Mouse (Mus musculus): Measurements from ENCODE around the gene Kremen1. TPM values are rescaled to one million over a fixed set of nuclear protein-coding genes. Genes with fewer than 3 reads are reported as not detected.

Gene Kremen1
- polyA plus RNA-seq, 1 experiment from 2014 or later = 7.7 TPM

DNA sequence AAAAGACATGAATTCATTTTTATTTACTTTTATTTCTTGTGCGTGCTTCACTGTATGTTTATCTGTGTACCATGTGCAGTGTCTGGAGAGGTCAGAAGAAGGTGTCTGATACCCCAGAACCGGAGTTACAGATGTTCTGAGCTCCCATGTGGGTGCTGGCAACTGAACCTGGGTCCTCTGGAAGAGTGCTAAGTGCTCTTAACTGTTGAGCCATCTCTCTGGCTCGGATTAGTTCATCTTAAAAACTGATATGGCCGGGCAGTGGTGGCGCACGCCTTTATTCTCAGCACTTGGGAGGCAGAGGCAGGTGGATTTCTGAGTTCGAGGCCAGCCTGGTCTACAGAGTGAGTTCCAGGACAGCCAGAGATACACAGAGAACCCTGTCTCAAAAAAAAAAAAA lies 18.1 kb downstream of the Kremen1 start:
- peaks cover 11% of the 10 kb centered on the region for H3K36me3 ChIP-seq
- H3K27me3 ChIP-seq = no peaks in the 10 kb centered on the region
- no peak overlapping the region for H3K4me2 ChIP-seq
- no peak overlapping the region for H3K4me3 ChIP-seq
- WGBS = 95% methylated on average over 7 of the region's 7 CpGs
- ATAC-seq (ENCODE audit: low read depth) = no peak
- peaks cover 32% of the 10 kb centered on the region for H3K4me1 ChIP-seq (replicated peaks)
- H3K27ac ChIP-seq (replicated peaks) = no peak overlapping the region
- no peaks in the 10 kb centered on the region for H3K9me3 ChIP-seq
- H3K9ac ChIP-seq = no peak overlapping the region

DNA sequence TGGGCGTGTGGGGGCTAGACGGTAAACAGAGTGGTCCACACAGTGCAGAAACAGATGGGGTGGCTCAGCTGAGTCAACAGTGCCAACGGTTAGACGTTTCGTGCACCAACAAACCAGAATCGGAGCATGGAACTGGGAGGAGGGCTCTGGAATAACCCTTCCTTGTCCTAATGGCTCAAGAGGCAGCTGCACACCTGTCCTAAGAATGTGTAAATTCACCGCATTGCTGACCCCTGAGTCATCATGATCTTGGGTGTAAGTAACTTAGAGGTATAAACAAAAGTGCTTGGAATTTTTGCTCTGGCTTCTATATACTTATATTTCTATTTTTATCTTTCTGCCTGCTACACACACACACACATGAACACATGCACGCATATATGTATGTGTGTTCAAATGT lies 19.2 kb downstream of the Kremen1 start:
- H3K9ac ChIP-seq = no peak overlapping the region
- H3K9me3 ChIP-seq = no peaks in the 10 kb centered on the region
- ATAC-seq (ENCODE audit: low read depth) = no peak
- H3K36me3 ChIP-seq = peaks cover 22% of the 10 kb centered on the region
- H3K4me3 ChIP-seq = no peak overlapping the region
- H3K4me1 ChIP-seq (replicated peaks) = peaks cover 32% of the 10 kb centered on the region
- WGBS = 85% methylated on average over 8 of the region's 8 CpGs
- H3K4me2 ChIP-seq = no peak overlapping the region
- H3K27me3 ChIP-seq = no peaks in the 10 kb centered on the region
- no peak overlapping the region for H3K27ac ChIP-seq (replicated peaks)

DNA sequence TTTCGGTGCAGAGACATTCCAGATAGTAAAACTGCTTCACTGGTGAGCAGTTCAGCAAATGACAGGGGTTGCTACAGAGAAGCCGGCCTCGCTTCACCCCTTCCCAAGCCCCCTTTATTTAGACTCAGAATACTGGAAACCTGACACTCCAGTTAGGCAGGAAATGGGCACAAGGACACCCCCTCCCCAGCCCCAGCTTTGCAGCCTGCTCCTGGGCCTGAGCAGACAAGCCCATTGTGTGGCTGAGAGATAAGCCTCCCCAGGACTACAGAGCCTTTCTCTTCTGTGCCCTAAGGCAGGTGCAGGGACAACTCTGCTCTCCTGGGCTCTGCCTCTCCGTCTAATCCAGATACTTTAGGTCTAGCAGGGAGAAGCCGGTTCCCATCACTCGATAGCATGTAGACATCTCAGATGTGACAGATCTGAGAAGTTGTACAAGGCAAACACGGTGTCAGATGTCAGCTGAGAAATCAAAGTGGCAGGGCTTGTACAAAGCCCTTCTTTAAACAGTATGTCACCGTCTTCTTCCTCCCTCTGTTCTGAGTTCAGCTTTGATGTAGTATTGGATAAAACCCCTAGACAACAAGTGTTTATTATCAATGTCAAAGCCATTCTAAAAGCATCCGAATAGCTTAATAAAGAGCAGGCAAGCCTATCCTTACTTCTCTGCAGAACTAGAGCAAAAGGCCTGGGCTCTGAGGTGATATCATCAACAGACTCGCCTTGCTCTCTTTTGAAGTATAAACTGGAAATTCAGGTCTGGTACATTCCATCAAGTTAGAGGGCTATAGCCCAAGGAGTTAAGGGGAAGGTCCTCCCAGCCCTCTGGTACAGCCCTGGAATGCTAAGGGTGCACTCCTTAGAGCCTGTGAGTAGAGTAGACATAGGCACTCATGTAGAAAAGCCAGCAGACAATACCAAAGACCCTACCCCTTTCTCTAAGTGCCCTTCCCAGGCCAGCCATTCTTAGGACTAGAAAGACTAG lies 21.4 kb downstream of the Kremen1 start:
- H3K4me3 ChIP-seq = no peak overlapping the region

DNA sequence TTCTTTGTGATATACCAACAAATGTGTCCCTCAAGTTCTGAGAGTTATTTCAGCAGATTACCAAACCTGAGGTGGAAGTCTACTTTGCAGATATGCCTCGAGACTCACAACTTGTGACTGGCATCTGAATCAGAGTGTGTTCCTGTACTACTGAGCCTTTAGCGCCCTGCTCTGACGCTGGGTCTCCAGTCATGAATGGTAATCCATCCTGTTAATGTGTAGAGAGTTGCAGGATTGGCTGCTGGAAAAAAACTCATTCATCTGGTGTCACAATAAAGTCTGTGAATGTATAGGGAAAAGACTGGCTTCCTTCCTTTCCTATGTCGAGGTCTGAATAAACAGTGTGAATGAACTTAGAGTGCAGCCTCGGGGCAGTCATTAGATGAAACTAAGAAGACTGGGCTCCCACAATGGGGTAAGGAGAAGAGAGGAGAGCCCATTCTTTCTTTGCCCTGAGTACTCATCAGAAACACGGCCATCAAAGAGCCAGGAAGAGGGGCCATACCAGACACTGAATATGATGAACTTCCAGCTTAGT lies 41.4 kb downstream of the Kremen1 start:
- peaks cover 18% of the 10 kb centered on the region for H3K4me1 ChIP-seq (replicated peaks)
- H3K27ac ChIP-seq (replicated peaks) = peak overlapping the region; percentile 15
- WGBS = 15% methylated on average over 6 of the region's 6 CpGs
- no peak for ATAC-seq (ENCODE audit: low read depth)
- no peaks in the 10 kb centered on the region for H3K36me3 ChIP-seq
- no peak overlapping the region for H3K9ac ChIP-seq
- H3K4me3 ChIP-seq = no peak overlapping the region
- no peak overlapping the region for H3K4me2 ChIP-seq
- H3K9me3 ChIP-seq = no peaks in the 10 kb centered on the region
- no peaks in the 10 kb centered on the region for H3K27me3 ChIP-seq

More for the DNA sequence above, 21.4 kb downstream of the Kremen1 start:
- ATAC-seq (ENCODE audit: low read depth) = no peak
- WGBS = 23% methylated on average over 10 of the region's 10 CpGs
- peaks cover 35% of the 10 kb centered on the region for H3K4me1 ChIP-seq (replicated peaks)
- peak overlapping the region; percentile 71 for H3K27ac ChIP-seq (replicated peaks)
- H3K4me2 ChIP-seq = no peak overlapping the region
- H3K36me3 ChIP-seq = peaks cover 25% of the 10 kb centered on the region
- no peaks in the 10 kb centered on the region for H3K27me3 ChIP-seq
- H3K9ac ChIP-seq = no peak overlapping the region
- no peaks in the 10 kb centered on the region for H3K9me3 ChIP-seq

DNA sequence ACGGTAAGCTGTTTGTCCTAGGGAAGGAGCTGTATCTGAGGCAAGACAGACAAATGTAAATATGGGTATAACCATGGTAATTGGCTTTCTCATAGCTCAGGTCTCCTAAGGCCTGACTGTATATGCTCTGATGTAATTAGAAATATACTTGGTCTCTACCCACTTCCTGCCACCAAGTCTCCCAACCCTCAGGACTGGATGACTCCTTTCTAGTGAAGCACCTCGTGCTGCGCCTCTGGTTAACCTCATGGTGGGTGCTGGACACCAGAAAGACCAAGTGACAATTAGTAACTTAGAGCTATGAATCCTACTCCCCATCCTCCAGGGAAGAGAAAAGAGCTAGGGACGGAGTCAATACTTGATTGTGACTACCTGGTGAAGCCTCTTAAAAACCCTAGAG lies 42.0 kb downstream of the Kremen1 start:
- peaks cover 18% of the 10 kb centered on the region for H3K4me1 ChIP-seq (replicated peaks)
- no peaks in the 10 kb centered on the region for H3K9me3 ChIP-seq
- no peak for ATAC-seq (ENCODE audit: low read depth)
- H3K27ac ChIP-seq (replicated peaks) = no peak overlapping the region
- H3K36me3 ChIP-seq = 0 out of 2 replicates have a peak, but pooled peaks cover under 1% of the 10 kb centered on the region
- H3K4me2 ChIP-seq = no peak overlapping the region
- WGBS = 91% methylated on average over 4 of the region's 4 CpGs
- no peak overlapping the region for H3K9ac ChIP-seq
- no peak overlapping the region for H3K4me3 ChIP-seq
- H3K27me3 ChIP-seq = no peaks in the 10 kb centered on the region

DNA sequence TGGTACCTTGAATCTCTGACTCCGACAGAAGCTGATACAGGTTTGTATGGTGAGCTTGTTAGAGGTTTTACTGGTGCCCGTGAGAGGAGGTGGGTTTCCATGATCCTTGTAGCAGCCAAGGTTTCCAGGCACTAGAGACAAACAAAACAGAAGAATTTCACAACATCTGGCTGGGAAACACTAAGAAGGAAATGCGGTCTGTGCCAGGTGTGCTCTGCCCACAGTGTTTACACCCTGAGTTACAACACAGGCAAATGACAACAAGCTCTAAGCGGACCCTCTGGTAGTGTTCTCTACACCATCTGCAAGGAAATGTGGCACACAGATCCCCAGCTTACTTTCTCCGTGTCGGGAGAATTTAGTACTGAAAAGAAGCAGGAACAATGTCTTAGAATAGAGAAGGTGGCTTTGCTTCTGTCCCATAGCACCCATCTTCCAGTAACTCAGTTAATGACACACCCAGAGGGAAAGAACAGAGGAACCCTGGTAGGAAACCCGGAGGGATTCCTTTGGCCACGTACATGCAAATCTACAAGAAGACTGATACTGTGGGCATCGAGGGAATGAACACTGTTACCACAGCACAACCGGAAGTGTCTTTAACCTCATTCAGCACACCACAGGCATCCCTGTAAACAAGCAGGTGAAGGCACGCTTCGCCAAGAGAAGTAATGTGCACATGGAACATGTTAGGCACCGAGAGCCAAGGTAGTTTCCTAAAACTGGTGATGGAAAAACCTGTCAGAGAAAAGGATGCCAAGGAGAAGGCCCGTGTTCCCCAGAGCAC lies 45.8 kb downstream of the Kremen1 start:
- Histone ChIP-seq H3K4me2 (no peak overlapping the region), H3K27ac (replicated peaks) (no peak overlapping the region), H3K9ac (no peak overlapping the region), H3K36me3 (0 out of 2 replicates have a peak, but pooled peaks cover 8% of the 10 kb centered on the region), H3K9me3 (no peaks in the 10 kb centered on the region), H3K4me1 (replicated peaks) (peaks cover 11% of the 10 kb centered on the region), H3K27me3 (no peaks in the 10 kb centered on the region), H3K4me3 (no peak overlapping the region)
- 90% methylated on average over 14 of the region's 14 CpGs for WGBS
- ATAC-seq (ENCODE audit: low read depth) = no peak

DNA sequence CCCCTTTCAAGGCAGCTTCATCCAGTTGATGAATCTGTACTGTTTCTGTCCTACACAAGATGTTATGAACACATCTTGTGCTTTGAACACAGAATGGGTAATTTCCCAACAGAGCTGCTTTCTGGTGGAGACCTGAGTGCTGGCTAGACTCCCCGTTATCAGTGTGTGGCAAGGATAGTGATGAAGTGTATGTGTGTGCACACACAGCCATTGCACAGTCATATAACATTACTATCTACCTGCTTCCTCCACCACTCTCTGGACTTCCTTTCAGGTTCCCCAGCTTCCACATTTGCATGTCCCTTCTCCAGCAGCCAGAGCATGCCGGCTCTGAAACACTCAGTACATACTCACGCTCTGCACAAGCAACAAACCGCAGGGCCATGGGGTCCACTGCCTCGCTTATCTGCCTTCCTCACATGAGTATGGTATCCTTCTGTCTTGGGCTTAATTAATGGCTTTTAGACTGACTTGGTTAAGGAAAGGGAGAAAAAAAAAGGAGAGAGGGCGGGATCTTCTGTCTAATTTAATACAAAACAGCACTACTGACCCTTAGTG lies 46.8 kb downstream of the Kremen1 start:
- Histone ChIP-seq H3K9ac (no peak overlapping the region), H3K4me2 (no peak overlapping the region), H3K4me1 (replicated peaks) (0 out of 2 replicates have a peak, but pooled peaks cover under 1% of the 10 kb centered on the region), H3K36me3 (peaks cover 10% of the 10 kb centered on the region; the same call in 1 of the 2 replicates), H3K9me3 (no peaks in the 10 kb centered on the region), H3K27me3 (no peaks in the 10 kb centered on the region), H3K4me3 (no peak overlapping the region), H3K27ac (replicated peaks) (no peak overlapping the region)
- no peak for ATAC-seq (ENCODE audit: low read depth)
- WGBS = 92% methylated on average over 6 of the region's 6 CpGs

DNA sequence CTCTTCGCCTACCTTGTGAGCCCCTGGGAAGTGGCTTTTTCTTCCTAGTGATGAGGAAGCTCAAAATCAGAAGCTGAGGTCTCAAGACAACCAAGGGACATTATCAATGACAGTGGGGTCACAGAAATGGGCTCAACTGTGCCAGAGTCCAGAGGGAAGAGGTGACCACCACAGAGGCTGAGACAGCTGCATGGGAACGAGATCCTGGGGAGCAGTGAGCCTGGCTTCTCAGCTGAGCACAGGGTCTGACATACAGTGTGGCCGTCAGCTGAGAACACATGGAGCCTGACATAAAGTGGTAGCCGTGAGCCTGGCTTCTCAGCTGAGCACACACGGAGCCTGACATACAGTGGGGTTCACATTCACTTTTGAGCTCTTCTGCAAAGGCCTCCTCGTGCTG lies 58.3 kb downstream of the Kremen1 start:
- 89% methylated on average over 6 of the region's 6 CpGs for WGBS
- H3K4me2 ChIP-seq = no peak overlapping the region
- H3K27ac ChIP-seq (replicated peaks) = no peak overlapping the region
- no peaks in the 10 kb centered on the region; the same call in 1 of the 2 replicates for H3K4me1 ChIP-seq (replicated peaks)
- no peak overlapping the region for H3K9ac ChIP-seq
- no peaks in the 10 kb centered on the region for H3K9me3 ChIP-seq
- ATAC-seq (ENCODE audit: low read depth) = no peak
- H3K4me3 ChIP-seq = no peak overlapping the region
- H3K27me3 ChIP-seq = no peaks in the 10 kb centered on the region
- peaks cover 29% of the 10 kb centered on the region for H3K36me3 ChIP-seq

DNA sequence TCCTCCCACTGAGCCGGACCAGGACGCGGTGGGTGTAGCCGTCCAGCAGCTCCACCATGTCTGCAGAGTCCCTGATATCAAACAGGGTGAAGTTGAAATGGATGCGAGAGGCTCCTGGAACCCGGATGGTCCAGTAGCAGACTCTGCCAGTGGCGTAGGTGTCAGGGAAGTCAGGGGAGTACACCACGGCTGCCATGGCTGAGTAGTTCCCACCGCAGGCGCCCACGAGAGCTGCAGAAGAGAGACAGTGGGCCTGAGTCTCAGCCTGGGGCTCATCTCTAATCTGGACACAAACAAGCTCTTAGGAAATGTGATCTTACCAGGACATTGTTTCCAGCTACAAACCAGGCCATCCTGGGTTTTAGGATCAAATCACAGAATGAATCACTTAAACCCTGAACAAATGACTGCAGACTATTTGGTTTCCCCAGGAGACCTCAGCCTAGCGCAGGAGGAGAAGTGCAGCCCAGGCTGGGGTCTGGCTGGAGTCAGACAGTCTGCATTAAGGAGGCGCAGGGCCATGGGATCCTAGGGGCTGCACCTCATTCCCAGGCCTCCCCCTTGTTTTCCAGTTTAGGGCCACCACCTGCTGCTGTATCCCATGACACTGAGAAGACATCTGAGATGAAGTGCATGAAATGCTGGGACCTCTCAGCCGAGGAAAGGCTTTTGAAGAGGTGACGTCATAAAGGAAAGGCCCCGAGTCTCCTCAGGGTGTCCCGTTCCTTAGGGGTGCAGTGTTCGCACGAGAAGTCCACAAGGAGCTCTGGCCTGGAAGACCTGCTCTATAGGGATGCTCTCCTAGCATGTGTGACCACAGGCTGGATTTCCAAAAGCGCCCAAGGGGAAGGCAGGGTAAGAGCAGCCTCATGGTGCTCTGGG lies 59.3 kb downstream of the Kremen1 start:
- Histone ChIP-seq H3K4me1 (replicated peaks) (peaks cover 5% of the 10 kb centered on the region), H3K27ac (replicated peaks) (no peak overlapping the region), H3K9ac (no peak overlapping the region), H3K27me3 (no peaks in the 10 kb centered on the region), H3K36me3 (peaks cover 24% of the 10 kb centered on the region; the same call in 1 of the 2 replicates), H3K4me3 (no peak overlapping the region), H3K9me3 (no peaks in the 10 kb centered on the region), H3K4me2 (no peak overlapping the region)
- 89% methylated on average over 20 of the region's 20 CpGs for WGBS
- no peak for ATAC-seq (ENCODE audit: low read depth)

DNA sequence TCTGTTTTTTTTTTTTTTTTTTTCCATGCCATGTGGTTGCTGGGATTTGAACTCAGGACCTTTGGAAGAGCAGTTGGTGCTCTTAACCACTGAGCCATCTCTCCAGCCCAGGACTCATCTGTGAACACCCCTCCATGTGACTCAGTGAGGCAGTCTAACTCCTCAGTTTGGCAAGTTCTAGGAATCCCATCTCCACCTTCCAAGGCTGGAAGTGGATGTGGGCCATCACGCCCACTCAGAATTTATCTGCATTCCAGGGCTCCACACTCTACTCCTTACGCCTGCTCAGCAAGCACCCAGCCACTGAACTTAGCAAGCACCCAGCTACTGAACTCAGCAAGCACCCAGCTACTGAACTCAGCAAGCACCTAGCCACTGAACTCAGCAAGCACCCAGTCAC lies 61.5 kb downstream of the Kremen1 start:
- no peaks in the 10 kb centered on the region for H3K27me3 ChIP-seq
- ATAC-seq (ENCODE audit: low read depth) = no peak
- peaks cover 11% of the 10 kb centered on the region for H3K4me1 ChIP-seq (replicated peaks)
- no peak overlapping the region for H3K27ac ChIP-seq (replicated peaks)
- no peak overlapping the region for H3K9ac ChIP-seq
- H3K36me3 ChIP-seq = peaks cover 22% of the 10 kb centered on the region; the same call in 1 of the 2 replicates
- H3K4me2 ChIP-seq = no peak overlapping the region
- H3K4me3 ChIP-seq = no peak overlapping the region
- H3K9me3 ChIP-seq = no peaks in the 10 kb centered on the region
- 93% methylated on average over 2 of the region's 2 CpGs for WGBS

DNA sequence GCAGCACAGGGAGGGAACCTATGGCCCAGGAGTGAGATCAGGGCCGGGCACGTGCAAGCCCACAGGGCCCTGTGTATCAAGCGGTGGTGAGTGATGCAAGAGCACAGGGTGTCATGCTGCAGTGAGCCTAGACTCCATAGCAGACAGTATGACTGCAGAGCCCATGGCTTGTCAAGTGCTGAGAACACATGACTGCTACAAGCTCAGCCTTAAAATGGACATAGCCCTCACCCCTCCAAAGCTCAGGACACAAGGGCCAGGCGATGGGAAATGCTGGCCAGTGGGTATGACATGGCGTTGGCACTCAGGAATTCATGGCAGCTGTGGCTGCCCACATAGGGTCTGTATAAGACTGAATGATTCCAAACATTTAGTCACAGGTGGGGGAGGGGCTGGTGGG lies 64.3 kb downstream of the Kremen1 start:
- H3K9me3 ChIP-seq = no peaks in the 10 kb centered on the region
- H3K4me1 ChIP-seq (replicated peaks) = peaks cover 17% of the 10 kb centered on the region
- peaks cover 25% of the 10 kb centered on the region; the same call in 1 of the 2 replicates for H3K36me3 ChIP-seq
- H3K4me2 ChIP-seq = no peak overlapping the region
- no peak overlapping the region for H3K9ac ChIP-seq
- ATAC-seq (ENCODE audit: low read depth) = peak; percentile 28; the same call in 1 of the 2 replicates
- 87% methylated on average over 5 of the region's 5 CpGs for WGBS
- no peak overlapping the region for H3K27ac ChIP-seq (replicated peaks)
- H3K4me3 ChIP-seq = no peak overlapping the region
- H3K27me3 ChIP-seq = no peaks in the 10 kb centered on the region

Measured in neural tube, embryonic 13.5 days (tissue).